Mouse (Mus musculus) cerebellum, postnatal 25 days (tissue): ENCODE results near the gene Id3.
A peak's percentile ranks its signal among the peaks of the same experiment; 100 is the strongest.
"Not testable (repeated sequence)": the region's sequence is repeated elsewhere in the genome, so short reads cannot be mapped to it uniquely, and the experiment has no call there.

Experiments used
- DNase-seq, 2 experiments: peaks; one replicate each; pipeline ENCODE4 v3.0.0; 2021; ENCODE audit warnings: mixed read lengths in 2 of 2

The Id3 gene

DNA sequence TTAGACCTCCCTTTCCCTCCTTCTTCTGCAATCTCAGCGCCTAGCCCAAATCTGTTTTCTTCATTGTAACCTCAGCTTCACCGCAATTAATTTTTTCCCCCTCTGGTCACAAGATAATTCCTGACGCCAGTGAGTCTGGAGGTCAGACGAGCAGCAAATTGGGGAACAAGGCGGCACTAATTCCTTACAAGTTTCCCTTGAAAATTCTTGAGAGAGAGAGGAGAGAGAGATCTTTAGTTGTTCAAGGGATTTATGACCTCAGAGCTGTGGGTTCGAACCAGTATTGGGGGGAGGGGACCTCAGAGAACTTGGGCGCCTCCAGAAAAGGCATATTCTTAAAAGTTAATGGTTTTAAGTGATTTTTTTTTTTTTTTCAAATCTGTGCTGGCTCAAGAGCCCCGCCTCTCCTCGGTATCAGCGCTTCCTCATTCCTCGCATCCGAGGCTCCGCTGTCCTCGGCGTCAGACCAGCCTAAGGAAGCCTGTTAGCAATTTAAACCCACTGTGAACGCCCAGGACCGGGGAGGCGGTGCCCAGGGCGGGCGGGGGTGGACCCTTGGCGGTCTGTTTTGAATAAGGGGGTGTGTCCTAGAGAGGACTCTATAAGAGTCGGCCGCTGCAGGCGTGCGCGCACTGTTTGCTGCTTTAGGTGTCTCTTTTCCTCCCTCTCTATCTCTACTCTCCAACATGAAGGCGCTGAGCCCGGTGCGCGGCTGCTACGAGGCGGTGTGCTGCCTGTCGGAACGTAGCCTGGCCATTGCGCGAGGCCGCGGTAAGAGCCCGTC, at the start of gene Id3:
Id3 (plus strand) TSS at position 305 of the 784 bp plus-strand sequence.
- DNase-seq, result peak; percentile 52 to 67

GRCm38 (mm10) chr4:136094519-136095219, 48.6 kb upstream of the Id3 start:
- peak in 1 of 2 experiments; percentile 25 for DNase-seq

DNA sequence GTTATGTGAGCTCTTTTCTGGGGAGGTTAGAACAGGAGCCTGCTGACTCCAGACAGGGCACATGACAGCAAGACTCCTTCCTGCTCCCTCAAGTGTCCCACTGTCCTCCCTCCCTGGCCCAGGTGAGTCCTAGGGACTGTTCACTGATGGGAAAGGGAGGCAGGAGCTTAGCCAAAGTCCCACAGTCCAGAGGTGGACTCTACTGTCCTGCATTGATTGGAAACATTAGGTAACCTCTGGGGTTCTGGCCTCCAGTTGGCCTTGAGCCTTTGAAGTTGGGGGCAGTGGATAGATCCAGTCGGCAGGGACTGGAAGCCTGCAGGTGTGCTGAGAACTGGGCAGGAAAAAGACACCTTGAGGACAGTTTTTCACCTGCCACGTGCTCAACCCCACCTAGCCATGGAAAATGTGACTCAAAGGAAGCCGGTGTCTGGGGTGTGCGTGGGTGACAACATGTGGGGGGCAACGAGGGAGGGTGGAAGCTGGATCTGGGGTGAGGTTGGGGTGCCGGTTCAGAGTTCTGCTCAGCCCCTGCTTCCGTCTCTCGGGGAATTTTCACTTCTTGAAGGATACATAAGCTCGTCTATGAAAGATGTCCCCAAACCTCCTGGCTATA, 47.7 kb upstream of the Id3 start:
- DNase-seq, result no peak

GRCm38 (mm10) chr4:136096446-136097113, 46.7 kb upstream of the Id3 start:
- DNase-seq, result no peak

DNA sequence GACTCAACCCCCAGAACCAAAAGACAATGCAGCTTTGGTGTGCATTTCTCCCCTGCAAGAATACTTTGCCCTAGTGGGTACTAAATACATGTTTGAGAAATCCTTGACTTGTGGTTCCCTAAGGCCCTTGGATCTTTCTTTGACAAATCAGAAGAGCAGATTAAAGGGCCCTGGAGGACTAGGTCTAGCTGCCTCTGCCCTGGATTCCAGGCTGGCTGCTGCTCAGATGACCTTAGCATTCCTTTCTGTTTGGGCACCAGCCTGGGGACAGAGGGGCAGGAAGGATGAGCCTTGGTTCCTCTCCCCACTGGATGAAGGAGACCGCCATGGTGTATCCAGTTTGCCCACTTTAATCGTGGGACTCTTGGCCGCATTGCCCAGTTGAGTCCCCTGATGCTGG, 44.9 kb upstream of the Id3 start:
- no peak for DNase-seq

DNA sequence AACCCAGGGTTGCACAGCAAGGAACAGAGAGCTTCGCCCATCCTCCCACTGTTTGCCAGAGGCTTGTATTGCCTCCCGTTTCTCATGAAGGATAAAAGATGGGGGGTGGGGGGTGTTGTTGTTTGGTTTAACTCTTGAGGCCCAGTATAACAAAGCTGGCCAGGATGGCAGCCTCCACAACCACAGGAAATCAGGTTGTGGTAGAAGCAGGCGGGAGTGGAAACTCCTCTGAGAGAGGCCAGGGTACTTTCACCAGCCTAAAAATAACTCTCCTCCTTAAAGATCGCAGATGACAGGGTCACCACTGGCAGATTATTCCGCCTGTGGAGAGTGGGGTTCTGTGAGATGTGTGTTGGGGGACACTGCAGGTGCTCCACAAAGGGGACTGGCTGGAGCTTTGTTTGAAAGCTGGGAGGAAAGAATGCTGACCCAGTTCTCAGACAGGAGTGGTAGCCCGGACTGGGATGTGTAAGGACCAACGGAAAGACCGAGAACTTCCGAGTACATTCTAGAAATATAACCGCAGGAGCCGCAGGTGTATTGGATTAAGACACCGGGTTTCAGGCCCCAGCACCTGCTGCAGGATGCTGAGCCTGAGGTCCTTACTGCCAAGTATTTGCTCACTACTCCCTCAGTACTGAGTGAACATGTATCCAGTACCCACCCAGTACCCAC, 42.8 kb upstream of the Id3 start:
- no peak for DNase-seq

- not testable (repeated sequence) for DNase-seq
These were observed 41.5 kb upstream of the Id3 start for GRCm38 (mm10) chr4:136101753-136102152.

DNA sequence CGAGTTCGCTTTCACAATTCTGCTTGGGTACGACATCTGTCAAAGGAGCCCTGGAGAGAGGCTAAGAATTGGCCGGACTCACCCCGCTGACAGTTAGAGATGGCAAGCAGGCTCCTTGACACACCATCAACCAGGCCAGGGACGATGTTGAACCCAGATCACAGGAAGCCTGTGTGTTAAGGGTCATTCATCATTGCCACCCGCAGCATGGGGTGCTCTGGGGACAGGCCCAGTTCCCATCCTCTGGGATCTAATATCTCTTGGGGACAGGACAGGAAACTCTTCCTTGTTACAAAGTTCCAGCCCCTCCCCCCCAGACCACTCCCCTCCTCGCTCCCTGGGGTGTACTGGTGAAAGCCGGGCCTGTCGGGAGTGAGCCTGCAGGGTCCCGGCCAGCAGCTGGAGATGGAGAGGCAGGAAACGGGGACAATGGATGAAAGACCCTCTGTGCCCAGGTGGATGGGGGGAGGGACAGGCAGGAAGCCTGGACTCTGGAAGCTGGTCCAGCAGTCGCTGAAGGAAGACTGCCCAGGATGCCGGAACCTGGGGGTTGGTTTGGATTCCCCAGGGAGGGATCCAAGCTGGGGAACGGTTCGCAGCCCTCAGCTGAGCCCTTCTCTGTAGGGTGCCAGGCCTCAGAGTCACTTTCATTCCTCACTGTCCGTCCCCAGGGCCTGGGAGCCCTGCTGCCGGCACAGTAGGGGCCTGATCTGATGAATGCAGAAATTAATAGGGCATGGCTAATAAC, 38.5 kb upstream of the Id3 start:
- DNase-seq, result peak in 1 of 2 experiments; percentile 19

GRCm38 (mm10) chr4:136106880-136107301, 36.4 kb upstream of the Id3 start:
- no peak for DNase-seq

- no peak for DNase-seq
These were observed 34.1 kb upstream of the Id3 start for GRCm38 (mm10) chr4:136109153-136109552.

- DNase-seq, result no peak
These were observed 33.1 kb upstream of the Id3 start for GRCm38 (mm10) chr4:136109941-136110900.

DNA sequence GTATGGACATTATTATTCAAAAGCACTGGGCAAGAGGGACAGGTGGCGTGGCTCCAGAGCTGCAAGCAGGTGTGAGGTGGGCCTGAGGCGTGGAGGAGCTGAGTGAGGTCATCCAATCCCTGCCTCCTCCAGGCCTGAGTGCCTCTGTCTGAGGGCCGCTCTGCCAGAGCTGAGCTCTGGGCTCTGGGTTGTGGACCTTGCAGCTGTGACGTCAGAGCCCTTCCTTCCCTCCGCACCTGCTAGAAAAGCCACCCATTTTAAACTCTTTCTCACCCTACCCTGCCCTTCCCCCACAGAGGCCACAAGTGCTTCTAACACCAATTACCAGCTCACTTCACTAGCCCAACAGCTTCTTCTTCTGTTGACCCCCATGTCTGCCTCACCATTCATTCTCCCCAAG, 31.0 kb upstream of the Id3 start:
- DNase-seq, result no peak

DNA sequence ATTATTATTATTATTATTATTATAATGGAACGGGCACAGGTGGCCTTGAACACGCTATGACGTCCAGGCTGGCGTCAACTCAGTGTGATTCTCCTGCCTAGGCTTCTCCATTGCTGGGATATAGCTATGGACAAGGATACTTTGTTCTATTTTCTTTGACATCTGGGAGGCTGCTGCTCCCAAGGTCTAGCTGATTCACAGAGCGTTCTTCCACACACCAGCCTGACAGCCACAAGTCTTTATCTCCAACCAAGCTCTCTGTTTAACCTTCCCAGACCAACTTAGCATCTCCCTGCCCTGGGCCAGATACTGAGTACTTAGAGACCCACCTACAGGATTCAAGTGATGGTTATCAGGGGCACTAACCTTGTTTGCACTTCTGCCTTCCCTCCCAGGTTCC, 28.6 kb upstream of the Id3 start:
- DNase-seq, result no peak

DNA sequence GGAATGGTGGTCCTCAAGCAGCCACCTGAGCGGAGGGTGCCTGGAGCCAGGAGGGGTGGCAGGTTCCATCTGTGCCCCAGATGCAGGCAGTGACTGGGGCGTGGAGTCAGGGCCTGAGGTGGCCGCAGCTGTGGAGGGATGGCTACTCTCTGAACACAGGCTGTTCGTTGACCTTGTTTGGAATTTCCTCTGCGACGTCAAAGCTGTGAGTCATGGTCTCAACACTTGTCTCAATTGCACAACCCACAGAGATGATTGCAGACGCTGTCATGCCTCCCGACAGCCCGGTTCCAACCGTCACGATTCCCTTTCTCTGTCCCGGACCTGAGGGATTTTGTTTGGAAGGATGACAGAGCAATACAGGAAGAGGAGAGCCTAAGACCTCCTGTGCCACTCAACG, 26.3 kb upstream of the Id3 start:
- no peak for DNase-seq

GRCm38 (mm10) chr4:136120041-136120440, 23.3 kb upstream of the Id3 start:
- DNase-seq, result no peak

DNA sequence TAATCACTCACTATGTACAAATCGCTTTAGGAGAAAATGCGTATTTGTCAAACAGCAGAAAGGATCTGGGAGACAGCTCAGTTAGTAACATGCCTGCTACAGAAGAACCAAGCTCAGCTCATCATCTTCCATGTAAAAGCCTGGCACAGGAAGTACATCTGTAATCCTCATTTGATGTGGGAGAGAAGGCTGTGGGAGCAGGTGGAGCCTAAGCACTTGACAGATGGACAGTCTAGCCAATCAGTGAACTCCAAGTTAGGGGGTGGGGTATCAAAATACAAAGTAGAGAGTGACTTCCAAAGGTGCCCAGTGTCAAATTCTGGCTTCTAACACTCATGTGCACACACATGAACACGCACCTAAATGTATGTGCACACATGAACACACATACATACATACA, 22.1 kb upstream of the Id3 start:
- DNase-seq, result no peak

DNA sequence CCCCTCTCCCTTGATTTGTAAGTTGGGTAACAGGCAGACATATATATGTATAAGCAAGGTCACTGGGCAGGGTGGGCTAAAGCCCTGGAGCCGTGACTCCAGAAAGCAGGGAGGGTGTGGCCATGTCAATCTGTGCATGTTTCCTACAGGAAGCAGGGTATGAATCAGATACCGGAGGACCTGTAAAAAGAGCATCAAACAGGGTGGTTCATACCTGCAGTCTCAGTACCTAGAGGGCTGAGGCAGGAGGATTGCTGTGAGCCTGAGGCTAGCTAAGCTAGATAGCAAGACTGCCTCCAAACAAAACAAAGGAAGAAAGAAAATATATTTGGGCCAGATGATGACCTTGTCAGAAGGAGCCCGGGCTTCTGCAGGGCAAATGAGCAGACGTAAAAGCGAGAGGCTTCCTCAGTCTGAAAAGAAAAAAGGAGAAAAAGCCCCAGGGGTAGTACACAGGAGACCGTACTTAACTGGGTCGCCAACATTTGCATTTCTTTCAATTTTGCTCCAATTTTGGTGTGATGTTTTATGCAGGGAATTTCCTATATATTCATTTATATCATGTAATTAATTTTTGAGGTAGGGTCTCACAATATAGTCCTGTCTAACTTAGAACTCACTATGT, 21.3 kb upstream of the Id3 start:
- DNase-seq, result no peak

GRCm38 (mm10) chr4:136123111-136123791, 20.0 kb upstream of the Id3 start:
- no peak for DNase-seq

DNA sequence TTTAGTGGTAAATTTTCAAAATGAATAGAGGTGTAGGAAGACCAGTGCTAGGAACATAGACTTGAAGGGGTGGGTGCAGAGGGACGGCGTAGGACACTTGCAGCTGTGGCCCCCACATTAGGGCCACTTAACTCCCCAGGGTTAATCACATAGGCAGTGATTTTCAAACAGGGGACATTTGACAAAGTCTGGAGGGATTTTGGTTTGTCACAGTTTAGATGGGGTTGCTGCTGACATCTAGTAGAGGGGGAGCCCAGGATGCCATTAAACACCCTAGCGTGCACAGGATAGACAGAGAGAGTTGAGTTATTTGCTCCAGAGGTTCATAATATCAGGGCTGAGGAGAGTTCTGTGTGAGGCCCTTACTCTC, 19.5 kb upstream of the Id3 start:
- DNase-seq, result no peak

DNA sequence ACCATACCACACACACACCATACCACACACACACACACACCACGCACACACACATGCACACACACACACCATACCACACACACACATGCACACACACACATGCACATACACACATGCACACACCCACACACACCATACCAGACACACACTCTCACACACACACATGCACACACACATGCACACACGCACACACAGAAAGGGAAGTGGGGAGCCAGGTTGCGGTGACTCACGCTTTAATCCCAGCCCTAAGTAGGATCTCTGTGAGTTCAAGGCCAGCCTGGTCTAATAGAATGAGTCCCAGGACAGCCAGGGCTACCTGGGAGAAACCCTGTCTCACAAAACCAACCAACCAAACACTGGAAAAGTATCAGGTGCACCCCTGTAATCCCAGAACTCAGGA, 18.7 kb upstream of the Id3 start:
- DNase-seq, result no peak
